Mouse (Mus musculus): ENCODE measurements around the gene Lefty1.
"Not testable (repeated sequence)": the region's sequence is repeated elsewhere in the genome, so short reads cannot be mapped to it uniquely, and the experiment has no call there.

GRCm38 (mm10) chr1:180937631-180938030 is 2.8 kb downstream of the Lefty1 start:
- TF ChIP-seq CTCF (IDR thresholded peaks at IDR 0.05; ENCODE audit: low read depth); EP300 (optimal IDR thresholded peaks at IDR 0.05): not testable (repeated sequence)
